Mouse (Mus musculus) right cerebral cortex, postnatal 25 days (tissue): Measurements from ENCODE around the gene Larp6.

Experiments used
- DNase-seq: peaks from one replicate; pipeline ENCODE4 v3.0.0; 2022

Gene Larp6

DNA sequence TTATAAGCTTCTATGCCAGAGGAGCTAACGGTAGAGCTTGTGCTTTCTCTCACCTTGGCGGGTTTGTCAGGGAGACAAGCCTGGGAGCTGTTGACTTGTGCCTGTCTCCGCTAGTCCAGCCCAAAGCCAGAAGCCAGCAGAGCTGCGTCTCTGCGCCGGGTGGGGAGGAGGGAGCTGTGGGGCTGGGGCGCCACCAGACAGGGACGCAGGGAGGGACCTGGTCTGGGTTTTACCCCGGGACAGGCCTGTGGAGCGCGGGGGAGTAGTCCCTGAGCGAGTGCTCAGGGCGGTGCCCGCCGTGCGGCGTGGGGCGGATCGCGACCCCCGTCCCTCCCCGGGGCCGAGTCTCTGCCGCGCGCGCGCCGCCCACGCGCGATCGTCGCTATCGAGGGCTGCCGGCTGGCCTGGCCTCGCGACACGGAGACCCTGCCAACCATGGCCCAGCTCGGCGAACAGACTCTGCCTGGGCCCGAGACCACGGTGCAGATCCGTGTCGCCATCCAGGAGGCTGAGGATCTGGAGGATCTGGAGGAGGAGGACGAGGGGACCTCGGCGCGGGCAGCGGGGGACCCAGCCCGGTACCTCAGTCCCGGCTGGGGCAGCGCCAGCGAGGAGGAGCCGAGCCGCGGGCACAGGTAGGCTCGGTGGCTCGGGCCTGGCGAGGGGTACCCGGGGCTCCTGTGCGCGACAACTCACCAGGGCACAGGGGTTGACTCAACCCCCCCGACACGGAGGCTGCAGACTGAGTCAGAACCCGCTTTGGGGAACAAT is at the start of gene Larp6:
Larp6 (plus strand) TSS at position 219 of the 771 bp plus-strand sequence.
- DNase-seq = peak; percentile 72

DNA sequence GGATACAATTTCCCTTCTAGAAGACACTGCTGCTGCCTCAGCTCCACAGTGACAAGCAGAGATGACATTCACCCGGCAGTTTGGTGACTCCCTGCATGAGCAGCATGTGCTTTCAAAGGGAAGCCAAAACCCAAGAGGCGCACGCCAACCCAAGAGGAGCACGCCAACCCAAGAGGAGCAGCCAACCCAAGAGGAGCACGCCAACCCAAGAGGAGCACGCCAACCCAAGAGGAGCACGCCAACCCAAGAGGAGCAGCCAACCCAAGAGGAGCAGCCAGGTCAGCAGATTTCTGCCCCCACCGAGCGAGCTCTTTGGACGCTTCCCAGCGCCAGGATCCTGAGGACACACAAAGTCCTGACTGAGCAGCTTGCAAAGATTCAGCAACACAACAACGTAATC is 48.4 kb upstream of the Larp6 start:
- no peak for DNase-seq

DNA sequence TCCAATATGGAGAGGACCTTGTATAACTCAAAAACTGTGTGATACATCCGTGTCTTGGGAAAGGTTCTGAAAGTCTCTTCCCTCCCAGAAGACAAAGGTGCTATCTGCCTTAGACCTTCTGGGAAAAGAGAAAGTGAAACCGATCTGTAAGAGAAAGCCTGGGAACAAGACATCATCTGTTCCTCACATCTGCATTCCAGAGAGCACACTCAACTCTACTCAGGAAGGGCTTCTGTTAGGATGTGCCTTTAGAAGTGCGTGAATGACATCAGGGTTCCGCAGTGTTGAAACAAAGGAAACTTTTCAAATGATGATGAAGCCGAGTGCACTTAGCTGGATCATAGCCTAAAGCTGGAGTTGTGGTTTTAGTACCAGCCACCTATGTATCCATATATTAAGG is 47.9 kb upstream of the Larp6 start:
- DNase-seq = no peak

DNA sequence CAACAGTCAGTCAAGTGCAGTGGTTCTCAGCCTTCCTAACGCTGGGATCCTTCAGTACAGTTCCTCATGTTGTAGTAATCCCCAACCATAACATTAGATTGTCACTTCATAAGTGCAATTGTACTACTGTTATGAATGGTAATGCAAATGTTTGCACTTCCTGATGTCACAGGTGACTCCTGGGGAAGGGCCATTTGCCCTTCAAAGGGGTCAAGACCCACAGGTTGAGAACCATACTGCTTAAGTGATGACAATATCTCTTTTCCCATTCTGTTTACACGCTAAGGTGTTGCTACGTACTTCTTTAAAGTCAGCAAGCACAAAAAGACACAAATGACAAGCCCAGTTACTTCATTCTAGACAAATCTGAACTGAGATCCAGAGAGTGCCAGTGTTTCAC is 47.3 kb upstream of the Larp6 start:
- no peak for DNase-seq

DNA sequence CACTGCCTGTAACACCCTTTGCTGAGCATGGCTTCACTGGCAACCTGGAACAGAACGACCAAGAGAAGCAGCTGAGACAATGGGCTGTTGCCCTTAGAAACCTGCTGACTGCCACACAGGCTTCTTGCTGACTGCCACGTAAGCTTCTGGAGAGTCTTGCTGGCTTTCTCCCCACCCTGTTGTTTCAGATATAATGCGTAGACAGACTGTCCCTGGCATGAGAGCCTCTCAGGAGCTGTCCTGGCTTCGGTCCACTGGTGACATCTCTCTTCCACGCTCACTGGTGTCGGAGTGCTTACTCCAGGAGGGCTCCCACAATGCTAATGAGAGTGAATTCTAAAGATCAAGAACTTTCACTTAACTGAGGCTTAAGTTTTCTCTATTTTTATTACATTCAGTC is 43.9 kb upstream of the Larp6 start:
- no peak for DNase-seq

DNA sequence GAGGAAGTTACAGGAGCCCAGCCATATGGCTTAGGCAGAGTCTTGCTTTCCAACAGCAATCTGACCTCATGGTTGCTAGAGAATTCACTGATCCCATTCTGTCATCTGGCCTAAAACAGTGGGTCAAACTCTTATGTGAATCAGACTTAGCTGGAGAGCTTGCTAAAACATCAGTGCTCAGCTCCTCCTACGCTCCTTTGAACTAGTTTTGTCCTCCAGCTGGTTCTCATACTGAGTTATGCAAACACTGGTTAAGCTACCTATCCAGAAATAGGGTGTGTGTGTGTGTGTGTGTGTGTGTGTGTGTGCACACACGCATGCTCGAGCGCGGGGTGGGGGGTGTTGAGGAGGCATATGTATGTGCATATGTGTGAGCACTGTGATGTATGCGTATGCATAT is 40.2 kb upstream of the Larp6 start:
- DNase-seq = no peak

DNA sequence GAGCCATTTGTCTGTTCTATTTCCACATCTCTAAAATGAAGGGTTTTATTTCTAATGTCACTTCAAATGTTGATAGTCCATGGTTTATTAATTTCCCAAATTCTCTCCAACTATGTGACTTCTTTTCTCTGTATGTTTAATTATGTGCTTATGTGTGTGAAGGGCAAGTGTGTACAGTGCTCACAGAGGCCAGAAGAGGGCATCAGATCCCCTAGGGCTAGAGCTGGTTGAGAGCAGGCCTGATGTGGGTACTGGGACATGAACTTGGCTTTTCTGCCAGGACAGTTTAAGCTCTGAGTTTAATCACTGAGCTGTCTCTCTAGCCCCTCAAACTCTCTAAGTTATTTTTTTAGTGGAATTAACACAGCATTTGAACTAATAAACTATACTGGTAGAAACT is 38.0 kb upstream of the Larp6 start:
- DNase-seq = no peak

DNA sequence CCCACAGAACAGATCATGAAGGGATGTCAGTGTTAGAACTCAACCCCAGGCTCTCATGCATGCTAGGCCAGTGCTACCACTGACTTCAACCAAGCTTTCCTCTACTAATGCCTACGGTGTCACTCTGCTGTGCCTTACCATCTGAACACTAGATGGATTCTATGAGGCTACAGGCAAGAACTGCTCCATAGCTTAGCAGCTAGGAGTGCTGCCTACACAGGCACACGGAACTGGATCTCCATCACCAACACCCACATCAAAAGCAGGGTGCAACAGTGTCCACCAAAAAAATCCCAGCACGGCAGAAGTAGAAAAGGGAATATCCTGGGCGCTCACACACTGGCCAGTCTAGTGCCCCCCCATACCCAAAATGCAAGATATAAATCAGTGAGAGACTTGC is 36.4 kb upstream of the Larp6 start:
- DNase-seq = no peak

DNA sequence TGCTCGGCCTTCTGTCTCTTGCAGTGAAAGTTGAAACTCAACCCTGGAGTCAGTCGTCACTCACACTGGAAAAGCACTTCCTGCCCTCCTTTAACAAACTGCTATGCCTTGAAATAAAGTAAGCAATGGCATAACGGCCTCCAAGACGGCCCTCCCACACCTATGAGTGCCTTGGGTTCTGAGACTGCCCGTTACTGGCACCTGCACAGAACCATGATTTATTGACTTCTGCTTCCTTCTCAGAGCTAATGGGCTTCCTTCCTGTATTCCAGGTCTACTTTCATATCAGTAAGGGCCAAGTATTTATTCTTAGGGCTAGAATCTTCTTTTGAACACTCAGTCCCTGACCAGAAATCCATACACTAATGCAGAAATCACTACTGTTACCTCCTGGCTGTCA is 33.9 kb upstream of the Larp6 start:
- DNase-seq = no peak

DNA sequence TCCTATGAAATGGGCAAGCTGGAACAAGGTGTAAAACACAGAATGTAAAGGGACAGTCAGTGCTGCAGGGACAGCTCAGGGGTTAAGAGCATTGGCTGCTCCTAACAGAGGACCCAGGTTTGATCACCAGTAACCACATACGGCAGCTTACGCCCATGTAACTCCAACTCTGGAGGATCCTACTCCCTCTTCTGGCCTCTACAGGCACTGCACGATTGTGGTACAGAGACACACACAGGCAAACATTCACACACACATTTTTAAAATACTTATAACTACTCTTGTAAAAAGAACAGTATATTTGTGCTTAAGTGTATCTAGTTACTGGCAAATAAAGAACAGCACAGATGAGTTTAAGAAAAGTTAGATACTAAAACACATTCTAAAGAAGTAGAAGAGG is 31.8 kb upstream of the Larp6 start:
- no peak for DNase-seq

DNA sequence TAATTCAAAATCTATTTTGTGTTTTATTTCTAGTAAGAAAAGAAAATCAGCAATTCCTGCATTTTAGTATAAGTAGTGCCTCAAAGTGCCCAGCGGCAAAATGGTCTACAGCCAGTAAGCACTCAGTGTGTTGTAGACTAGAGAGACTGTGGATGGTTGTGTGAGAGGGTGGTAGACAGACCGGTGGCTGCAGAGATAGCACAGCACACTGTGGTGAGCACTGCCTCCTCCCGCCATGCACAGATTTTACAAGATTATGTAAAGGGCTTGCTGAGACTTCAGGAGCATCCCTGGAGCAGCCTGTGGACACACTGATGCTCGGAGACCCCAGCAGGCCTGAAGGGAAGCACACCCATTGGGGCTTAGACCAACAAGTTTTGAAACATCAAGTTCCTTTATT is 30.0 kb upstream of the Larp6 start:
- DNase-seq = no peak

DNA sequence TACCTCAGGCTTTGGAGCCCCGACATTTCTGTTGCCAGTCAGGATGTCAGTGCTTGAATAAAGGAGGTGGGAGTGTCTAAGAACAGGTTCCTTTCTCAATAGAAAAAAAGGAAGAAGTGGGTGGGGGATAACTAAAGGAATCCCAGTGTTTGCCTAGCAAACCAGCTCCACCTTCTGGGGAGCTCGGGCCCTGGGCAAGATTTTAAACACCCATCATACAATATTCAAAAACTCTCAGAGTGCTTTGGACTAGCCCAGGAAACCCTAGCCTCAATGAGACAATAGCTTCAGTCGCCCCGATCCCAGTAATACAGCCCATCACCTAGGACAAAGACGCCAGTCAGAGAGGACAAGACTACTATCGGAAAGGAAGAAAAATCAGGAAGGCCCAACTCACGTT is 25.4 kb upstream of the Larp6 start:
- DNase-seq = no peak

DNA sequence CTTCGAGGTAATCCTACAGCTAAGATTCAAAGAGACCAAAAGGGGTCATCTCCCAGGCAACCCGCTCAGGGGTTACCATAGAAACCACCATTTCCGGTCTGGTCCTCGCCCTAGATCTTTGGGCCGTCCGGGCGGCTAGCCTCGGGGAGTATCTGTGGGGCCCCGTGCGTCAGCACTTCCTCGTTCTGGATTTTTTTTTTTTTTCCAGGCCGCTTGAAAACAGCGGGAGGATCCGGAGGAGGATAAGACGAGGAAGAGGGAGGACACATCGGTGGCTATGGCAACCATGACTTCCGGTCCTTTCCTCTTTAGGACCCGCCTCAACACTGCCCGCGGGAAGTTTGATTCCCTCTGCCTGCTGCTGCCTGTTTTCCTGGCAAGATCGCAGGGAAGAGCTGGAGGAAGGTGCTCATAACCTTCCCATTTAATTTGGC is 24.9 kb upstream of the Larp6 start, which contains the start of gene Lrrc49:
Lrrc49 (minus strand) TSS at position 268 of the 434 bp plus-strand sequence.
- DNase-seq = peak; percentile 85

DNA sequence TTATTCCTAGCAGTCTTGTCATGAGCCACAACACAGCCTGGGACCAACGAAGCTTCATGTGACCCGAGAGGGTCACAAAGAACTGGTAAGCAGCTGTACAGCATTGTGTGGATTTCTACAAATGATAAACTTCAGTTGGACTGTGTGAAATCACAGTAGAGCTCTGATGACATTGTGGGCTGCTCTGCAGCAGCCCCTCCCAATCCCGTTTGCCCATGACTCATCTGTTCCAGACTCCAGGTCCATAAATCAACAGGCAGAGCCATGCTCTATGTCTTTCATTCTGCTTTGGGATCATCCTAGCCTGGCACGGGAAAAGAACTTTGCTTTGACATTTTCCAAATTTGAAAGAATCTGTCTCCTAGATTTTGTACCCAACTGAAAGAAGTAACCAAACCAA is 20.2 kb upstream of the Larp6 start:
- no peak for DNase-seq

DNA sequence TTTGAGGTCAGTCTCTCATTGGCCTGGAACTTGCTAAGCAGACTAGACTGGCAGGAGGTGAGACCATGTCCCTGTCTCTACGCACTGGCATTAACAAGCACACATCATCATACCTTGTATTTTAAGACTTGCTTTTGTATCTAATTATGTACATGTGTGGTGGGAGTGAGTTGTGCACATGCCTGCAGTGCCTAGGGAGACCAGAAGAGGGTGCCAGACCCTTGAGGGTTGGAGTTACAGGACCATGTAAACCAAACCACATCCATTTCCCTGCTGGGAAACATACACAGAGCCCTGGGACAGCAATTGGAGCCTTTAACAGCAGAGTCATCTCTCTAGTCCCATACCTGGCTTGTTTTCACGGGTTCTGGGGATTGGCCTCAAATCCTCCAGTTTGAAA is 18.8 kb upstream of the Larp6 start:
- no peak for DNase-seq

DNA sequence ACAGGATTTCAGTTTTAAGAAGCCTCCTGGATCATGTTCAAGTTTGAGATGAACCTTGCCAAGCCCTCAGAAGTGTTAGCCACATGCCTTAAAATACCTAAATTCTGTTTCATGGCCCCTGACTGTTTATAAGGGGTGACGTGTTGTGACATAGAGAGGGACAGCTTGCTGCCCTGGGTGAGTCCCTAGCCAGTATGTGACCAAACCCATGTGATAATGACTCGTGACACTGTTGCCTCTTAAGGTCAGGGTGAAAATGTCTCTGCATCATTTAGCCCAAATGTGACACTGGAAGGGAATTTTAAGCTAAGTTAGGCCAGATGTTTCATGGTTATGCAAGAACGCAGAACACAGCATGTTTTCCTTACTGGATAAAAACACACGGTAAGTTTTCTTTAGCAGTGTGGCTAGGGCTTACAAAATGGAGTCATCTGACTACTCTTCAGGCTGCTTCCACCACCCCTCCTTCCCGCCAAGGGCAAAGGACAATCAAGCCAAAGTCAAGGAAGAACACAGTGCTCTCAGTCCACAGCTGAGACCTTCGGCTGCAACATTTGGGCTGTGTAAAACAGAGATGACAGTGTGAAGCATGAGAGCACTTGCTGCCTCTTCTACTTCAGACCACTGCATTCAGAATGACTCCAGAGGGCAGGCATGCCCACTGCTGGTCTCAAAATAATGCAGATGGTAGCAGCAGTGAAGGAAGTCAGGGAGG is 16.4 kb upstream of the Larp6 start:
- no peak for DNase-seq

DNA sequence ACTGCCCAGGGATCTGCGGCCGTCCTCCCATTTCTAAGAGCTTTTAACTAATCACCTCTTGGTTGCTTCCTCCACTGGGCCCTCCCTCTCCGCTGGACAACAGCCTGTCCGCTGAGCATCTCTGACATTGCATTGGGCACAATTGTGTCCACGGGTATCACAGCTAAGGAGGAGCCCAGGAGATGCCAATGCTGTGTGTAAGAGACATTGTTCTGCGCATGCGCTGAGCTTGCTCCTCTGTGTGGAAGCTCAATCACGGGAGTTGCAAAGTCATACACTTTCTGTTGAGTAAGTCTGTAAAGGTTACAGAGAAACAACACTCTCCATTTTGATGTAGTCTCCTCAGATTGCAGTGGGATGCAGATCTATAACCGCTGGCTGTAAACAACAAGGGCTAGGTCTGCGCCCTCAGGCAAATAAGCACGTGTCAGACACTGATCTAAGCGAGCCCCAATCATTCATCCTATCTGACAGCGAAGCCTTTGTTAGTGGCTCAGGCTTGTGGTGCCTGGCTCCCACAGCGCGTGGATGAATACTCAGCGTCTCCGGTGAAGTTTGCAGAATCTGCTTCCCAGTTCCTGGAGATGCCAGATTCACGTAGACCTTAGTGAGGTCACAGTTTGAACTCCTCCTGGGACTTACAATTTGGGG is 13.1 kb upstream of the Larp6 start:
- DNase-seq = no peak

DNA sequence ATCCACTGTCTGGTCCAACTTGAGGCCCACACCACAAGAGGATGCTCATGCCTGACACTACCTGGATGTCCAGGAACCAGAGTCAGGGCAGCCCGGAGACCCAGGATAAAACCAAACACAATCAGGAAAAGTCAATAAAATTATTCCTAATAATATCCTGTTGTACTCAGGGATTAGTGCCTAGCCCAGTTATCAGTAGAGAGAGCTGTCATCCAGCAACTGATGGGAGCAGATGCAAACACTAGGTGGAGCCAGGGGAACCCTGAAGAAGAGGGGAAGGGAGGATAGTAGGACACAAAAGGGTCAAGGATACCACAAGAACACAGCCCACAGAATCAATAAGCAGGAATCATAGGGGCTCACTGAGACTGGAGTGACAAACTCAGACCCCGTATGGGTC is 5.2 kb upstream of the Larp6 start:
- DNase-seq = no peak

DNA sequence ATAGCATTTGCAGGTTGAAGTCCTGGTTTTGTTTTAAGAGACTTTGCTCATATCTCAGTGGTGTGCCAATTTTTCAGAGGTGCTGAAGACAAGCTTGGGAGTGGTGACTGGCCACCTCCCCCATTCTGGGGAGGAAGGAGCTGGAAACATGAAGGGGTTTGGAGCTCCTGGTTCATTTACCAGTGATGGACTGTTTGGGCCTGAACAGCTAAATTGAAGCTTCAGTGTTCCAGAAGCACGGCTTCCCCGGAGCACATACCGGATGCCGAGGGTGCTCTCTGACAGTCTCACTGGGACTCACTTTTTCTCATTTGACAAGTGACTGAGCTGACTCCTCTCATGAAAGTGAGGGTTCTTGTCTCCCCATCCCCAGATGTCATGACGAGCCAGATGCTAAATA is 4.2 kb upstream of the Larp6 start:
- DNase-seq = no peak

DNA sequence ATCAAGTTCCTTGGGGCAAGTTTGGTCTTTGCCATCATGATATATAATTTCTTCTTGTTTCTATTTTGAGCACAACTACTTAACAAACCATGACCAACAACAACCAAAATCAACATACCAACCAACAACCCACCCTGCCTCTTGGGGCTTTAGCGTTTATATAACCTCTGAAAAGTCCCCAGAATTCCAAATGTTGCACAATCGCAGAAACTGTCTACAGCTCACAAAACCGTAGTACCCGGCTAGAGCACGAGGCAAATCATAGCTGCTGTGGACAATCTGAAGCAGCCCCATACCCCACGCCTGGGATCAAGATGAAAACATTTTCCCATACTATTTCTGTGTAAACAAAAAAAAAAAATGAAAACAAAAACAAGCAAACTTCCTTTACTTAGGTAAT is 3.1 kb upstream of the Larp6 start:
- no peak for DNase-seq

DNA sequence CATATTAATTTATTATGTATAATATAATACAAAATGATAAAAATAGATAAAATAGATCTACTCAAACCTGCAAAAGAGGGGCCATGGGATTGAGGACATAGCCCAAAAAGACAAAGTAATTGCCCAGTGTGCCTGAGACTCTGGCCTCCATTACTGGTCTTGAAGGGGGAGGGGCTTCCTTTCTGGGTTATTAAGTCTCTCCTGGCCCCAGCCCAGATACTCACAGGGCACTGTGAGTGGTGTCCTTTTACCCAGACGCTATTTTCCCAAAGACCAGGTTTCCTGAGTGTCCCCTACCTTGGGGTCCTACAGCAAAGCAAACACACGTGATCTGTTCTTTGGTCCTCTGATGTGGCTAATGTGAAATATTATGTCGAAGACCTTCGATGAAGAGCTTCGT is 778 bp upstream of the Larp6 start:
- DNase-seq = no peak

DNA sequence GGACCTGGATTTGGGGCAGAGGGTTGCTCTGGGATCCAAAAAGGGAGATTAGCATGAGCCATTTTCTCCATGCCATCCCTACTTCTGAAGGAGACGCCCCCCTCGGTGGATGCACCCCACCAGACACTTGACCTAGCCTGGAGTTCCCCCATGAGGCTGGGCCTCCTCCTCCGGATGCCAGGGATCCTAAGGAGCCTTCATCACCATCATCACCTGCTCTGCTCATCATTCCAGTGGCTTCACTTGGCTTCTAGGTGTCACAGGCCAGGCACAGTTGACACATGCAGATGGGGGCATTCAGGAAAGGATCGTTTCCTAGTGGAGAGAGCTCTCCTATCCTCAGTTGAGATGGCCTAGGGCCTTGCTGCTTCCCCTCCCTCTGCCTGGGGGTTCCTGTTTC is 827 bp downstream of the Larp6 start:
- no peak for DNase-seq

DNA sequence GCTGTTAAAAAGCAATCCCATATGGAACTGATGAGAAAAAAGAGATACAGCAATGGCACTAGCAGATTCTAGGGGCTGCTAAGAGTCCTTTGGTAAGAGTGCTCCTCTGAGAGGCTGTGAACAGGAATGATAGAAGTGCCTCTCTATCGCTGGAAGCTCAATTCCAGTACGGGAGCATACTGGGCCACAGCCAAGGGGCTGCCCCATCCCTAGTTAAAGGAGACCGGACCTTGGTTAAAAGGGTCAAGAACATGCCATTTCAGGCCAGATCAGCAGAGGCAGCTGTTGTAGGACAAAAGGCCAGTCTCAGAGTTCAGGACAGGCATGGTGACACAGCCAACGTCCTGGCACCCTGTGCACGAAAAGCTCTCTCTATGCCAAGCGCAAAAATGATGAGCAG is 1.4 kb downstream of the Larp6 start:
- no peak for DNase-seq

DNA sequence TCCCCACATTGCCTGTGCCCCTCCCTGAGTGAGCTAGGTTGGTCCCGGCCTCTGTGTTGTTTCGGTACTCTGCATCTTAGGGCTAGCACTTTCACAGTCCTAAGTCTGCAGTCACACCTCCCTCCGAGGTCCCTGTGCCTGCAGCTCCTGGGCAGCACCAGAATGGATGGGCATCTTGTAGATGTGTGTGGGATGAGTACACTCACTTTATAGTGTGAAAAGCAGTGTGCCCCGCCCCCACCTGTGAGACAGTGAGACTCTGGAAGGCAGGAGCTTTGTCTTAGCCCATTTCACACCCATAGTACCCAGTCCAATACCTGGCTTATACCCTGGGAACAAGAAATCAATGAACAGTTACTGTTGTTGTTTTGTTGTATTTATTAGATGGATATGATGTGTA is 2.5 kb downstream of the Larp6 start:
- peak; percentile 34 for DNase-seq
